Mouse (Mus musculus) testis, adult 2 months (tissue): ENCODE data around the gene Coro2a.

Experiments used
- CTCF ChIP-seq: fragments of 200-500 bp; IDR thresholded peaks from 2 replicates; pipeline ENCODE4 v1.5.1; 2012; ENCODE audit warnings: low read depth, mild to moderate bottlenecking, inconsistent platforms, low read length, moderate library complexity; ENCODE audit not compliant: control insufficient read depth, insufficient read depth, insufficient replicate concordance
- POLR2A ChIP-seq: fragments of 200-500 bp; IDR thresholded peaks from 2 replicates; pipeline ENCODE4 v1.6.1; 2012; ENCODE audit warnings: low read depth, mild to moderate bottlenecking, inconsistent platforms, low read length, moderate library complexity; ENCODE audit not compliant: control insufficient read depth

- TF ChIP-seq CTCF (no peak), POLR2A (no peak)
Observed at GRCm38 (mm10) chr4:46617408-46617807, 15.4 kb upstream of the Coro2a start.
